Mouse (Mus musculus) CH12.LX (cell line): ENCODE results near the gene Ntng1. TPM values are rescaled to one million over a fixed set of nuclear protein-coding genes. Genes with fewer than 3 reads are reported as not detected.

Source experiments
- DNase-seq: peaks from one replicate; pipeline ENCODE4 v3.0.0-alpha.2; 2013; ENCODE audit errors: extremely low read depth
- H3K27ac ChIP-seq: 2 replicates; pipeline ENCODE4 v1.5.1; 2012; ENCODE audit warnings: low read depth, mild to moderate bottlenecking, control low read depth, moderate library complexity; ENCODE audit not compliant: insufficient read depth
- H3K27me3 ChIP-seq: replicated peaks from 2 replicates; pipeline ENCODE3; 2012; ENCODE audit warnings: inconsistent platforms
- H3K36me3 ChIP-seq, 2 experiments: replicated peaks in 1 of 2; 2 replicates each; pipeline versions ENCODE3 to v1.6.1; 2012; ENCODE audit warnings: inconsistent platforms in 1 of 2, low read length in 1 of 2, mild to moderate bottlenecking in 1 of 2, mixed read lengths in 1 of 2, moderate library complexity in 1 of 2; ENCODE audit not compliant: control insufficient read depth in 1 of 2, insufficient read depth in 1 of 2
- H3K4me1 ChIP-seq, 2 experiments: 2 replicates each; pipeline ENCODE4 v1.6.1; 2012; ENCODE audit warnings: inconsistent platforms in 1 of 2, moderate library complexity in 1 of 2; ENCODE audit not compliant: insufficient read depth in 2 of 2, control insufficient read depth in 1 of 2
- H3K4me2 ChIP-seq: 2 replicates; pipeline ENCODE4 v1.6.1; 2012; ENCODE audit warnings: low read depth, mild to moderate bottlenecking, control low read depth; ENCODE audit not compliant: poor library complexity, insufficient read depth, severe bottlenecking
- H3K4me3 ChIP-seq, 3 experiments: fragments of 150-350 bp in 1 of 3; sonication (generic) in 1 of 3; replicated peaks in 1 of 3; 2 replicates each; pipeline versions ENCODE3 to v1.5.1; 2011 to 2012; ENCODE audit warnings: low read depth in 2 of 3, low read length in 2 of 3, mild to moderate bottlenecking in 2 of 3, moderate library complexity in 2 of 3, control low read depth in 1 of 3, improper control_type of control experiment in 1 of 3, inconsistent platforms in 1 of 3, mixed read lengths in 1 of 3; ENCODE audit not compliant: poor library complexity in 1 of 3
- H3K79me2 ChIP-seq: replicated peaks from 2 replicates; pipeline ENCODE4 v1.6.1; 2012; ENCODE audit warnings: mild to moderate bottlenecking, moderate library complexity; ENCODE audit not compliant: control insufficient read depth, poor library complexity, insufficient read depth, severe bottlenecking; ENCODE audit errors: extremely low read depth
- H3K9ac ChIP-seq: 2 replicates; pipeline ENCODE4 v1.6.1; 2012; ENCODE audit warnings: low read depth, mild to moderate bottlenecking, control low read depth, moderate library complexity; ENCODE audit not compliant: insufficient read depth
- H3K9me3 ChIP-seq: replicated peaks from 2 replicates; pipeline ENCODE3; 2012; ENCODE audit warnings: low read length, inconsistent platforms, mixed read lengths
- CHD1 ChIP-seq: IDR thresholded peaks from 2 replicates; pipeline ENCODE4 v1.6.1; 2012; ENCODE audit warnings: low read depth, low read length, improper control_type of control experiment, inconsistent platforms
- CHD2 ChIP-seq: IDR thresholded peaks from 2 replicates; pipeline ENCODE4 v1.6.1; 2011; ENCODE audit warnings: low read length, improper control_type of control experiment
- CTCF ChIP-seq, 2 experiments: IDR thresholded peaks in 1 of 2; conservative IDR thresholded peaks in 1 of 2; 2 replicates each; pipeline ENCODE4 v1.5.1; 2011 to 2012; ENCODE audit warnings: low read depth in 2 of 2, low read length in 2 of 2, improper control_type of control experiment in 1 of 2, inconsistent platforms in 1 of 2, mild to moderate bottlenecking in 1 of 2, moderate library complexity in 1 of 2
- E2F4 ChIP-seq: IDR thresholded peaks from 2 replicates; pipeline ENCODE4 v1.6.1; 2011; ENCODE audit warnings: low read depth, low read length, improper control_type of control experiment; ENCODE audit not compliant: insufficient replicate concordance
- IRF4 ChIP-seq: IDR thresholded peaks from 2 replicates; pipeline ENCODE4 v1.6.1; 2014; ENCODE audit warnings: low read depth, mild to moderate bottlenecking, inconsistent platforms, low read length, improper control_type of control experiment
- JUN ChIP-seq: IDR thresholded peaks from 2 replicates; pipeline ENCODE4 v1.6.1; 2011; ENCODE audit warnings: low read depth, mild to moderate bottlenecking, low read length, improper control_type of control experiment, moderate library complexity; ENCODE audit not compliant: insufficient read depth
- JUND ChIP-seq: conservative IDR thresholded peaks from 2 replicates; pipeline ENCODE4 v1.6.1; 2011; ENCODE audit warnings: low read depth, low read length, improper control_type of control experiment
- KAT2A ChIP-seq: IDR thresholded peaks from 2 replicates; pipeline ENCODE4 v1.6.1; 2012; ENCODE audit warnings: low read length, improper control_type of control experiment, inconsistent platforms; ENCODE audit not compliant: insufficient replicate concordance
- MAFK ChIP-seq: IDR thresholded peaks from 2 replicates; pipeline ENCODE4 v1.6.1; 2011; ENCODE audit warnings: low read length, improper control_type of control experiment; ENCODE audit not compliant: insufficient replicate concordance
- MAX ChIP-seq: IDR thresholded peaks from 2 replicates; pipeline ENCODE4 v1.6.1; 2011; ENCODE audit warnings: low read length, improper control_type of control experiment
- MEF2A ChIP-seq: IDR thresholded peaks from 2 replicates; pipeline ENCODE4 v1.6.1; 2014; ENCODE audit warnings: low read depth, mild to moderate bottlenecking, inconsistent platforms, low read length, improper control_type of control experiment, borderline replicate concordance
- MXI1 ChIP-seq: IDR thresholded peaks from 2 replicates; pipeline ENCODE4 v1.6.1; 2011; ENCODE audit warnings: mild to moderate bottlenecking, low read depth, low read length, improper control_type of control experiment
- NELFE ChIP-seq: IDR thresholded peaks from 2 replicates; pipeline ENCODE4 v1.6.1; 2011; ENCODE audit warnings: low read depth, low read length, improper control_type of control experiment
- PAX5 ChIP-seq: IDR thresholded peaks from 2 replicates; pipeline ENCODE4 v1.6.1; 2012; ENCODE audit warnings: low read length, inconsistent platforms, mixed read lengths
- POLR2A ChIP-seq: IDR thresholded peaks from 2 replicates; pipeline ENCODE4 v1.6.1; 2011; ENCODE audit warnings: low read depth, mild to moderate bottlenecking, improper control_type of control experiment, low read length
- POLR2AphosphoS2 ChIP-seq: IDR thresholded peaks from 2 replicates; pipeline ENCODE4 v1.6.1; 2011; ENCODE audit warnings: low read depth, low read length, improper control_type of control experiment
- RAD21 ChIP-seq: IDR thresholded peaks from 2 replicates; pipeline ENCODE4 v1.6.1; 2011; ENCODE audit warnings: low read depth, mild to moderate bottlenecking, low read length, improper control_type of control experiment, moderate library complexity
- SIN3A ChIP-seq: IDR thresholded peaks from 2 replicates; pipeline ENCODE4 v1.6.1; 2012; ENCODE audit warnings: low read length, improper control_type of control experiment, inconsistent platforms
- TBP ChIP-seq: conservative IDR thresholded peaks from 2 replicates; pipeline ENCODE4 v1.6.1; 2011; ENCODE audit warnings: low read depth, low read length, improper control_type of control experiment
- UBTF ChIP-seq: IDR thresholded peaks from 2 replicates; pipeline ENCODE4 v1.6.1; 2012; ENCODE audit warnings: low read depth, mild to moderate bottlenecking, inconsistent platforms, low read length, improper control_type of control experiment, moderate library complexity
- USF1 ChIP-seq: IDR thresholded peaks from 2 replicates; pipeline ENCODE4 v1.6.1; 2014; ENCODE audit warnings: low read depth, mild to moderate bottlenecking, inconsistent platforms, low read length, improper control_type of control experiment
- ZC3H11A ChIP-seq: IDR thresholded peaks from 2 replicates; pipeline ENCODE4 v1.6.1; 2012; ENCODE audit warnings: low read depth, mild to moderate bottlenecking, inconsistent platforms, low read length, improper control_type of control experiment
- ZKSCAN1 ChIP-seq: IDR thresholded peaks from 2 replicates; pipeline ENCODE4 v1.6.1; 2012; ENCODE audit warnings: low read depth, inconsistent platforms, low read length, improper control_type of control experiment, borderline replicate concordance
- ZMIZ1 ChIP-seq: IDR thresholded peaks from 2 replicates; pipeline ENCODE4 v1.6.1; 2012; ENCODE audit warnings: low read depth, mild to moderate bottlenecking, inconsistent platforms, low read length, improper control_type of control experiment
- dilution Hi-C: fragments of 300-500 bp; cut with MboI; formaldehyde crosslinking; loops from 2 replicates; pipeline ENCODE4 v1.14.3; 2020; ENCODE audit warnings: low sequenced_read_pairs; ENCODE audit not compliant: extremely low pct_unique_long_range_greater_than_20kb, extremely low pct_ligation_motif_present
- in situ Hi-C: fragments of 300-500 bp; cut with MboI; formaldehyde crosslinking; loops from 3 replicates; pipeline ENCODE4 v1.14.3; 2019; ENCODE audit warnings: low sequenced_read_pairs, low pct_ligation_motif_present, low pct_unique_long_range_greater_than_20kb, mixed read lengths
- polyA plus RNA-seq: library from polyadenylated mRNA; unstranded; fragments of >175 nt; gene quantifications from 2 replicates; pipeline ENCODE4 v1.2.1, GENCODE M21; 2012; ENCODE audit warnings: low read depth; ENCODE audit not compliant: insufficient read length
- total RNA-seq, 2 experiments: library from RNA; depleted of rRNA; stranded (reverse); fragments of 300-350 nt in 1 of 2; fragments of >200 nt in 1 of 2; gene quantifications; 2 replicates each; pipeline ENCODE4 v1.2.3; 2012 to 2014

Ntng1 gene
- total and polyA plus RNA-seq, 3 experiments, result not detected

GRCm38 (mm10) chr3:109994978-109995662 lies 148.7 kb downstream of the Ntng1 start:
- in situ Hi-C loops, result no loop called here
- H3K9ac ChIP-seq, result no peak overlapping the region
- H3K27me3 ChIP-seq, result no peaks in the 10 kb centered on the region
- H3K79me2 ChIP-seq, result no peaks in the 10 kb centered on the region
- no peak for TF ChIP-seq NELFE
- TF ChIP-seq MXI1, result no peak
- no peak for TF ChIP-seq TBP
- no peak for TF ChIP-seq USF1
- no peak for TF ChIP-seq KAT2A
- TF ChIP-seq UBTF, result no peak
- TF ChIP-seq MAX, result no peak
- no peak for TF ChIP-seq ZKSCAN1
- TF ChIP-seq POLR2A, result no peak
- TF ChIP-seq RAD21, result no peak
- no peak for TF ChIP-seq CHD1
- TF ChIP-seq JUN, result no peak
- no peak for TF ChIP-seq CTCF (conservative IDR thresholded peaks at IDR 0.05 in 1 of 2, IDR thresholded peaks at IDR 0.05 in 1 of 2; ENCODE audit: low read depth in 2 of 2, low read length in 2 of 2)
- no peak for TF ChIP-seq ZMIZ1
- no peak for TF ChIP-seq E2F4
- no peak for TF ChIP-seq JUND
- no peak overlapping the region for H3K4me2 ChIP-seq
- no peaks in the 10 kb centered on the region for H3K36me3 ChIP-seq
- no peak overlapping the region for H3K4me3 ChIP-seq
- peaks cover 36% of the 10 kb centered on the region for H3K9me3 ChIP-seq
- no peak overlapping the region for H3K27ac ChIP-seq
- dilution Hi-C loops, result no loop called here
- no peaks in the 10 kb centered on the region for H3K4me1 ChIP-seq
- DNase-seq, result no peak

DNA sequence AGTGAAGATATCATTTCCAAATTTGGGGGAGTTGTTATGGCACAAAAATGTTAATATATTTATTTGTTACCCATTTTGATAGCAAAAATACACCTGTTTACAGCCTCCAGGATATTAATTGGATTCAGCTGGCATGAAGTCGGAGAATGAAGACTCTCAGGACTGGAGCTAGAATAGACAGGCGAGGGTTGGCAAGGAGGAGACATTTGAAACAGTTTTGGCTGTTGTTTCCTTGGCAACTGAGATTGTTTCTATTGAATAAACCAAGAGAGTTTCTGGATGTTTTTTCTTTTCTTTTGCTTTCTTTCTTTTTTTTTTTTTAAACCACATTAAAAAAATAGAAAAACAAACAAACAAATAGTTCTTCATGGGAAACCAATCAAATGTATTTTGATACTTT lies 159.7 kb downstream of the Ntng1 start:
- Histone ChIP-seq H3K36me3 (no peaks in the 10 kb centered on the region), H3K27ac (no peak overlapping the region), H3K4me2 (no peak overlapping the region), H3K27me3 (no peaks in the 10 kb centered on the region), H3K9ac (no peak overlapping the region)
- DNase-seq, result no peak
- no peak for TF ChIP-seq IRF4
- no peak for TF ChIP-seq POLR2AphosphoS2
- TF ChIP-seq CHD1, result no peak
- TF ChIP-seq PAX5, result no peak
- TF ChIP-seq MEF2A, result no peak
- no peak for TF ChIP-seq KAT2A
- no peak for TF ChIP-seq MAFK
- TF ChIP-seq UBTF, result no peak
- TF ChIP-seq SIN3A, result no peak
- no peak for TF ChIP-seq ZC3H11A
- no peak for TF ChIP-seq CHD2
- TF ChIP-seq, all 38 proteins: peak for 0
- no peaks in the 10 kb centered on the region for H3K4me1 ChIP-seq
- peaks cover 17% of the 10 kb centered on the region for H3K9me3 ChIP-seq
- no peak overlapping the region for H3K4me3 ChIP-seq
- dilution Hi-C loops (no loop called here), in situ Hi-C loops (no loop called here)
- no peaks in the 10 kb centered on the region for H3K79me2 ChIP-seq
